Mouse (Mus musculus) thymus, postnatal 4 days (tissue): ENCODE data around the gene Ryk.
A peak's percentile ranks its signal among the peaks of the same experiment; 100 is the strongest.

ENCODE experiments used
- DNase-seq: peaks from one replicate; pipeline ENCODE4 v3.0.0; 2021

Gene Ryk

GRCm38 (mm10) chr9:102859963-102860362 lies 25.2 kb downstream of the Ryk start:
- DNase-seq: no peak

- no peak for DNase-seq
Observed at GRCm38 (mm10) chr9:102860802-102861469, 26.2 kb downstream of the Ryk start.

- DNase-seq: no peak
Observed at GRCm38 (mm10) chr9:102861789-102862188, 27.1 kb downstream of the Ryk start.

GRCm38 (mm10) chr9:102862260-102862659 lies 27.5 kb downstream of the Ryk start:
- DNase-seq: no peak

DNA sequence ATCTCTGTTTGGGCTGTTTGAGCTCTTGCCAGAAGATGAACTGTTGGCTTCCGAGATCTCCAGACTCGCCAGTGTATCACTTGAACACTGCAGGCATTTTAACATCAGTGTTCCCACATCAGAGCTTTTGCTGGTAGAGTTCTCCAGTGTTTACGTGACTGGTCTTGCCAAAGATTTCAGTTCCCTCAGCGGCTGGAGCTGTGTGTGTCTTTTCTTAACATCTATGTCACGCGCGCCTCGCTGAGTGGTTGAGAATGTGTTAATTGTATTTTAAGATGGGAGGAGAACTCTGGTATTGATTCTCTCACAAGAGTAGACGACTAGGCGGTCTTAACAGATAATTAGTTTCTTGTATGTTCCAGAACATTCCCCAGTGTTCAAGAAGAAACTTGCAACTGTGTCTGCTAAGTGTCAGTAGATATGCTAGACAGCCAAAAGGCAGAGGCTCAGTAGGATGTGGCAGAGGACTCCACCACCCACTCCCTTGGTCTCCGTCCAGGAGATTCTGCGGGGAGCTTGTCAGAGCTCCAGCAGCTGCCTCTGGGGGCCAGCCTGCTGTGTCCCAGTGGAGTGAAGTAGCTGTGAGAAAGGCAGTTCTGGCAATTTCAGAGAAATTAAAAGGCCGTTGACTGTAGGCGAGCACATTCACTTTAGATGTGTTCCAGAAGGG lies 29.3 kb downstream of the Ryk start:
- DNase-seq: no peak

DNA sequence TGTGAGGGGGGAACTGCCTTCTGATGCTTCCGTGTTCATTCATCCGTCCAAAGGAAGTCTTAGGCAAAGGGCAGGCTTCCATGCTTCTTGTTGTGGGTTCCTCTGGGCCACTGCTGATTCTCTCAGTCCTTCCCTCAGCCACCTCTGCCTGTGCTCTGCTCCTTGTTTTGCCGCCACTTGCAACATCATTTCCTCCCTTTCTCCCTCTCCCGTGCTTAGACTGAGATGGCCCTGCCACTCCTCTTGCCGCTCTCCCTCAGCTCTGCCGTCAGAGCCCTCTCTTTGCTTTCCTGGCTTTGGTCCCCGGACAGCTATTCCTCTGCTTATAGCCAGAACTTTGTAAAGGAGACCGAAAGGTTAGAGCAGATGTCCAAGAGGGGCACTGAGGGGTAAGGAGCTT lies 30.2 kb downstream of the Ryk start:
- DNase-seq: no peak

DNA sequence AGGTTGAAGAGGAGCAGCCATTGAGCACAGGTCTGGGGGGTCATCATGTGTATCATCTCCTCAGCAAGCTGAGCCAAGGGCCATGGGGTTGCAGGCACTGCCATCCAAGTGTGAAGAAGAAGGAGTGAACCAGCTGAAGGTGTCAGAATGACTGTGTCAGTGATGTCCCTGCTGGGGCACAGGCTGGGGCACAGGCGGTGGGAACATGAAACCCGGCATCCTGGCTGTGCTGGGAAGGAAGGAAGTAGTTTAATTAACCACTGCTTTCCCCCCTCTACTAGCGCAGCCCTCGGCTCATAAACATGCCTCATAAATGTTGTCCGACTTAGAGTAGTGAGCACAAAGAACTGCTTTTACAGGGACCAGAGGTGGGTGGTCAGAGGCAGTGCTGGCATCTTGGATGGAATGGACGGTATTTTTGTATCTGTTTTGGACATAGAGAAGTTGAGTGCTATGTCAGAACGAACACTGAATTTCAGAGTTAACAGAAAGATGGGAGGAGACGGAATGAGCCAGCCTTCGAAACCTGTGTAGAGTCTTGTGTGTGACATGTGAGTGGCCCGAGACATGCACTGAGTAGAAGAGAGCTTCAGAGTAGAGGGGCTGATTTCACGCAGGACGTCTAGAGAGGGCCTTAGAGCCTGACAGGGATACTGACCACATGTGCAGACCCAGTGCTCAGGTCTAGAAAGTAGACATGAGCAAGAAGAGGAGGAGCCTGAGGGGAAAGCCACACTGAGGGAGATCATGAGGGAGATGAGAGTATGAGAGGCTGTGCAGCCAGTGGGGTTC lies 31.4 kb downstream of the Ryk start:
- no peak for DNase-seq

DNA sequence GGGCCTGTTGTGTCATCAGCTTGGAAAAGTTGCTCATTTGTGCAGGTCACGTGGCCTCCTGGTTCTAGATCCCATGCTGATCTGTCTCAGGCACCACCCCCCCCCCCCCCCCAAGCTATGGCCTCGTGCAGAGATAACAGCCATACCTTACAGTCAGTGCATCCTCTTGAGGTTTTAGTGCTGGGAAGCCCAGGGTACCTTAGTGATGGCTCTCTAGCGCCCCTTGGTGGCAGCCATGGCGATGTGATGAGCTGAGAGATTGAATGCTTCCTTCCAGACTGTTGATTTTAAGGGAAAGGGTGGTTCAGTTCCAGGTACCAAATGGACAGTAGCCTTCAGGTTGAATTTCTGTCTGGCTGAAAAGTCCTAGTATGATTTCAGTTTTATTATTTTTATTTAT lies 32.2 kb downstream of the Ryk start:
- DNase-seq: peak; percentile 80

DNA sequence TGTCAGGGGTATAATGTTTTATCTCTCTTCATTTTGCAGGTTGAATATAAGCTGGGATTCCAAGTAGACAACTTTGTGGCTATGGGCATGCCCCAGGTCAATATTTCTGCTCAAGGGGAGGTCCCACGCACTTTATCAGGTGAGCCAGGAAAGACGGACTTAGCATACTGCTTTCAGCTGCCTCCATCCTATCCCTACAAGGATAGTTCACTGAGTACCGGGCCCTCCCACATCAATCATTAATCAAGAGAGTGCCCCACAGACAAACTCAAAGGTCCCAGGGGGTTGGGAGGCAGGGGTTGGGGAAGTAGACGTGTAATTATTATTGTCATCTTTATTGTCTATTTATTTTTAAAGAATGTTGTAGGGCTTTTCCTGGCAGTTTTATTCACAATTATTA lies 32.8 kb downstream of the Ryk start:
- DNase-seq: no peak

GRCm38 (mm10) chr9:102868451-102868850 lies 33.7 kb downstream of the Ryk start:
- no peak for DNase-seq

GRCm38 (mm10) chr9:102876054-102876690 lies 41.5 kb downstream of the Ryk start:
- no peak for DNase-seq

DNA sequence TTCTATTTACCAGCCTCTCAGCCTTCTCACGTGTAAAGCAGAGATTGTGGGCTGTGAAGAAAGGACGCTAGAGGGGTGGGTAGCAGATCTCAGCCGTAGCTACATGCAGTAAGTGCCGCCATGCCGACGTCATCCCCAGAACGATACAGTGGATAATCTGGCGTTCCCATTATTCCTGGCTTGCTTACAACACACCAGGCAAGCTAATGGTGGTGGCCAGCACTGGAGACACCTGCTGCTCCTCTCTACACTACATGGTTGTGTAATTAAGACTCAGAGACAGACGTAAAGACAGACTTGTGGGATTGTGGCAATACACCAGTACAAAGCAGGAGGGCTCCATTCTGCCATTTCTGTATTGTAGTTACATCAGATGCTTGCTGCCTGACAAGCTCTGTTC lies 43.2 kb downstream of the Ryk start:
- no peak for DNase-seq

GRCm38 (mm10) chr9:102879545-102879944 lies 44.8 kb downstream of the Ryk start:
- DNase-seq: peak; percentile 65

- DNase-seq: no peak
Observed at GRCm38 (mm10) chr9:102884703-102885102, 50.0 kb downstream of the Ryk start.

- no peak for DNase-seq
Observed at GRCm38 (mm10) chr9:102890166-102890565, 55.4 kb downstream of the Ryk start.

GRCm38 (mm10) chr9:102892480-102893355 lies 58.0 kb downstream of the Ryk start:
- DNase-seq: no peak

DNA sequence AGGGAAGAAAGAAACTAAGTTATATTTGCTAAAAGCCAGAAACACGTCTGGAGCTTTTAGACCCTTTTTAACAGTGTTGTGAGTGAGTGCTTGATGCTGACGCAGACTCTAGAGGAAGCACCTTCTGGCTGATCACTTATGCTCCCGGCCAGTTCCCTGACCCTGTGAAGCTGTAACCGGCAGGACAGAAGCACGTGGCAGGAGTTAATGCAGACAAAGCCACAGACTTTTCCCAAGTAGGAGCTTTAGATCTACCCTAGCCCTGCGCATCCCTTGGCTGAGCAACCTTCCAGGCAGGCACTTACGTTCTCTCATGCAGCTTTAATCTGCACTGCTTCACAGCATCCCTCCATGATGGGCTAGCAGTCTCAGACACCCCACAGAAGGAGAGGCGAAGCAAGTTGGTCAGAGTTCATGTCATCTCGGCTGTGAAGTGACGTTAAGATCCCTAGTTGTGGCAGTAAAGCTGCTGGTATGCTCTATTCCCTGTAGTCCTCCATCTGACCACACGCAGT lies 58.7 kb downstream of the Ryk start:
- DNase-seq: no peak

DNA sequence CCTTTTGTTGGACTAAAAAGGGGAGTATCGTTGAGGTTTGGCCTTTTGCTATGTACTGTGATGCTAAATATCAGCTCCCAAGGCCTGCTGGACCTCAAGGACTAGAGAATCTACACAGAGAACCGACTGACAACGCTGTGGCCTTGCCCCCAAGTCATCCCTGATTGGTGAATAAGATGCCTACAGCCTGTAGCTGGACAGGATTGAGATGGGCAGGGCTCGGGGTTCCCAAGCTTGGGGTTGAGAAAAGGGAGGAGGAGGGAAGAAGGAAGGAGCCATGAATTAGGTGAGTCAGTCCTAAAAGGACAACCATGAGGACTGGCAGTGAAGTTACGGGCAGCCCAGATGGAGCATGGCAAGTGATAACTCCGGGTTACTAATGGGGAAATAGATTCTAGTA lies 65.2 kb downstream of the Ryk start:
- DNase-seq: no peak

GRCm38 (mm10) chr9:102902308-102902707 lies 67.6 kb downstream of the Ryk start:
- DNase-seq: no peak

GRCm38 (mm10) chr9:102904952-102905351 lies 70.2 kb downstream of the Ryk start:
- no peak for DNase-seq

DNA sequence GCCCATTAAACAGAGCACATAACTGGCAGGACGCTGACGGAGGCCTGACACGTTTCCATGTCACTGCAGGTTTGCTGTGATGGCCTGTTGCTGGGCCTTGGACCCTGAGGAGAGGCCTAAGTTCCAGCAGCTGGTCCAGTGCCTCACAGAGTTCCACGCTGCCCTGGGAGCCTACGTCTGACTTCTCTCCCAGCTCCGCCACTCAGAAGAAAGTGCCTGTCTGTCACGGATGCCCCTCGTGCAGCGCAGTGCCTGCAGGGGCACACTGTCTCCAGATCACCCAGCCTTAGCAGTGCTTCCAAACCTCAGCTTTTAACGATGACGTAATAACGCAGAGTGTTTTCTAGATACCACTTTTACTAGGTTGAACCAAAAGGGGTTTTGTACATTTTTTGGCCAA lies 72.1 kb downstream of the Ryk start:
- DNase-seq: no peak

DNA sequence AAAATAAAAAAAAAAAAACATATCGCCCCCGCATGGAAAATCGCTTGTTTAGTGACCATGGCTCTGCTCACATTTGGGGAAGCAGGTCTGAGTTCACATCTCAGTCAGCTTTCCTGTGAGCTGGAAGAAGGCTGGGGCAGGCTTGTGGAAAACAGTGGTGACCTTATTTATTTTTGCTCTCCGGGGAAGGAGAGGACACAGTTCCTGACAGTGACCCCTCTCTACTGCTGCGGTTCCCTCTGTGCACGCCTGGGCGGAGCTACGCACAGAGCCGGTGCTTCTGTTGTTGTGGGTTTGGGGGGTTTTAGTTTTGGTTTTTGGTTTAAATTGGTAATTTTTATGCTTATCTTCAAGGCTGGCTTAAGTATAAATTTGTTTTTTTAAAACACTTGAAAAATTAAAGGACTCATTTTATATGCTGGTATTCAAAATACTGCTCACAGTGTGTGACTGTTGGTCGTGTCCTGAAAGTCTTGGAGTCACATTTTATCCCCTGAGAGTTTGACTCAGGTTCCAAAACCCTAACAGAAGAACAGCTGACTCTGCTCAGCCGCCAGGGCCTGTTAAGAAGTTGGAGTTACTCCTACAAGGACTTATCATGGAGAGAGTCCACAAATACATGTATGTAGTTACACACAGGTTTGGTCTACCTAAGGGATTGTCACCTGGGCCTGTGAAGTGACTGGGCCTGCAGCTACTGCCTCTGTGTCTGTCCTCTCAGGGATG lies 73.0 kb downstream of the Ryk start:
- DNase-seq: no peak
